Mouse (Mus musculus) splenic B cell, adult 2 months (primary cell): ENCODE data around the gene Tle1.

Experiments
- DNase-seq: peaks from one replicate; pipeline ENCODE4 v3.0.0-alpha.2; 2011; ENCODE audit warnings: low read depth, low spot score
- H3K27me3 ChIP-seq: 2 replicates; pipeline ENCODE4 v1.6.1; 2012; ENCODE audit warnings: mild to moderate bottlenecking, low read length, moderate library complexity, mixed read lengths; ENCODE audit not compliant: control insufficient read depth, poor library complexity, insufficient read depth, severe bottlenecking
- H3K36me3 ChIP-seq: 2 replicates; pipeline ENCODE4 v1.6.1; 2012; ENCODE audit warnings: mild to moderate bottlenecking, low read length, moderate library complexity, mixed read lengths; ENCODE audit not compliant: control insufficient read depth, poor library complexity, insufficient read depth, severe bottlenecking

The Tle1 gene

GRCm38 (mm10) chr4:72182343-72182988 lies 18.3 kb downstream of the Tle1 start:
- H3K27me3 ChIP-seq = no peaks in the 10 kb centered on the region
- no peaks in the 10 kb centered on the region for H3K36me3 ChIP-seq
- DNase-seq = no peak

GRCm38 (mm10) chr4:72175943-72176342 lies 24.8 kb downstream of the Tle1 start:
- Histone ChIP-seq H3K36me3 (no peaks in the 10 kb centered on the region), H3K27me3 (no peaks in the 10 kb centered on the region)
- DNase-seq = no peak

DNA sequence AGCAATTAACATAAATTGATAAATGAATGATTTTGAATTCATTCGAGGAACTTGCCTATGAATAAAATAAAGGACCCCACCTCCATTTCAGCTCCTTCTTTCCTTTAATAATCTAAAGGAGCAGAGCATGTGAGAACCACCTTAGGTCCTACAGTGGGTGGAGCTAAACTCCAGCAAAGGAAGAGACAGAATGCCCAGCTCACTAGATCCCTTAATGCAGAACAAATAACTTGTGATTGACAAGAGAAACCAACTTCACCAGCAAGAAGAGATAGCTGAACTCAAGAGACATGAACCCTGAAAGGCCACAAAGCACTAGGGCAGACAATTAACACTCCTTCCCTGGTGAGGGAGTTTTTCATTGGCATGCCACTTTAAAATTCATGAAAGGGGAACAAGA lies 32.5 kb downstream of the Tle1 start:
- no peak for DNase-seq
- Histone ChIP-seq H3K27me3 (no peaks in the 10 kb centered on the region), H3K36me3 (0 out of 2 replicates have a peak, but pooled peaks cover 6% of the 10 kb centered on the region)

DNA sequence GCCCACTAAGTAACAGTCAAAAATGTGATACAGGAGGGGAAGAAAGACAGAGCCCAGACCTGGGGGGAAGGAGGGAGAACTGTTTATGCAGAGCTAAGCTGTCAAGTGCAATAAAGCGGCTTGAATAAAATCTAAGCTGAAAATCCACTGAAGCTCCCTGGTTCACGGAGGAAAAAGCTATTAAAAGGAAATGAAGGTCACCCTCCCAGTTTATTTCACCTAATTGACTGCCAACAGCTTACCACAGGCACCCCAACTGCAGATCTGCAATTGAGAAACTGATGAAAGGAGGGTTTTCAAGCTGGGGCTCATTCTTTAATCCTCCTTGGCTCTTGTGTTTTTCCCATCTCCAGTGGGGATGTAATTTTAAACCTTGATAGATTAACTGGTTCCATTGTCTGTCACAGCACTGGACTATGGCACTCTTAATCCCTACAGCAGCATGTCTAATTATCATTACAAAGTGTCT lies 32.9 kb downstream of the Tle1 start:
- DNase-seq = no peak
- no peaks in the 10 kb centered on the region for H3K27me3 ChIP-seq
- H3K36me3 ChIP-seq = 0 out of 2 replicates have a peak, but pooled peaks cover 6% of the 10 kb centered on the region

GRCm38 (mm10) chr4:72167171-72167570 lies 33.5 kb downstream of the Tle1 start:
- DNase-seq = no peak
- Histone ChIP-seq H3K36me3 (0 out of 2 replicates have a peak, but pooled peaks cover 6% of the 10 kb centered on the region), H3K27me3 (no peaks in the 10 kb centered on the region)

DNA sequence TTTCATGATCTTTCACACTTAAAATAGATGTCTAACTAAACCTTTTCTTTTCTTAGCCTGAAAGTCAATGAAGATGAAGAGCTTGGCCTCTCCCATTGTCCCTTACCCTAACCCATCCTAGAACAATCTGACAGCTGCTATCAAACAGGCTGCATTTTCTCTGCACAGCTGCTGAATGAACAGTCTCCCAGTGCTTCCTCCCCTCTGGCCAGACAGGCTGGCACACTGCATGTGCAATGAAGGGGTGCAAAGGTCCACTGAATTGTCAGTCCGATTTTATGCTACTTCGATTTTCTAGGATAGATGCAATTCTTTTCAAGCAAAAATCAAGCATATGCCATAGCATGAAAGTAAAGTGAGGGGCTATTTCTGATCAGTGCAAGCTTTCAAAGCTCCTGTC lies 34.2 kb downstream of the Tle1 start:
- no peaks in the 10 kb centered on the region for H3K27me3 ChIP-seq
- no peak for DNase-seq
- 0 out of 2 replicates have a peak, but pooled peaks cover 6% of the 10 kb centered on the region for H3K36me3 ChIP-seq

GRCm38 (mm10) chr4:72165765-72166164 lies 35.0 kb downstream of the Tle1 start:
- 0 out of 2 replicates have a peak, but pooled peaks cover 6% of the 10 kb centered on the region for H3K36me3 ChIP-seq
- no peak for DNase-seq
- no peaks in the 10 kb centered on the region for H3K27me3 ChIP-seq

DNA sequence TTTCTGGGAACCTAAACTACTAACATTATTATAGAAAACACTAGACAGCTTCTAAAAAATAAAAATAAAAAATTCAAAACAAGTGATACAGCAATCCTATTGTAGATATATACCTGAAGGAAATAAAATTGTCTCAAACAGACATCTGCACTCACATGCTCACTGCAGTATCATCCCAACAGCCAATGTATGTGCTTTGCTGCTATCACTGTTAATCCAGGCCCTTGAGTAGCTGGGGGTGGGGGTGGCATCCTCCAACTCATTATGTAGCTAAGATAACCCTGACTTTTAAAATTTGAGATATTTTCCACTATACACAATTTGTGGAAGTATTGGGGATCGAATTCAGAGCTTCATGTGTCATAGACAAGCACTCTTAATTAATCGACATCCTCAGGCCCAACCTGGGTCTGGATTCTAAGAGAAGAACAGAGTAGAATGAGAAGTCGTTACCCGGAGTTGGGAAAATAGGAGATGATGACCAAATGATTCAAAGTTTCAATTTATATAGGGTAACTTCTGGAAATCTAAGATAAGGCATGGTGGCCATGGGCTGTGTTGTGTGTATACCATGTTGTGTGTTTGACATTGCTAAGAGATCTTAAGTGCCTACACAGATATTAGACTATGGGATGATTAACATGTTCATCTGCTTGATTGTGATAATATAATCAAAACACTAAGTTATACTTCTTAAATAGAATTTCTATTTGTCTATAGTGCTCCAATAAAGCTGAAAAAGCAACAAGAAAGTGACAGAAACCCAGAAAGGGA lies 38.1 kb downstream of the Tle1 start:
- Histone ChIP-seq H3K27me3 (no peaks in the 10 kb centered on the region), H3K36me3 (0 out of 2 replicates have a peak, but pooled peaks cover 3% of the 10 kb centered on the region)
- no peak for DNase-seq

GRCm38 (mm10) chr4:72160102-72160511 lies 40.6 kb downstream of the Tle1 start:
- H3K27me3 ChIP-seq = no peaks in the 10 kb centered on the region
- DNase-seq = no peak
- H3K36me3 ChIP-seq = 0 out of 2 replicates have a peak, but pooled peaks cover 3% of the 10 kb centered on the region

GRCm38 (mm10) chr4:72157931-72158371 lies 42.8 kb downstream of the Tle1 start:
- Histone ChIP-seq H3K27me3 (no peaks in the 10 kb centered on the region), H3K36me3 (no peaks in the 10 kb centered on the region)
- no peak for DNase-seq

DNA sequence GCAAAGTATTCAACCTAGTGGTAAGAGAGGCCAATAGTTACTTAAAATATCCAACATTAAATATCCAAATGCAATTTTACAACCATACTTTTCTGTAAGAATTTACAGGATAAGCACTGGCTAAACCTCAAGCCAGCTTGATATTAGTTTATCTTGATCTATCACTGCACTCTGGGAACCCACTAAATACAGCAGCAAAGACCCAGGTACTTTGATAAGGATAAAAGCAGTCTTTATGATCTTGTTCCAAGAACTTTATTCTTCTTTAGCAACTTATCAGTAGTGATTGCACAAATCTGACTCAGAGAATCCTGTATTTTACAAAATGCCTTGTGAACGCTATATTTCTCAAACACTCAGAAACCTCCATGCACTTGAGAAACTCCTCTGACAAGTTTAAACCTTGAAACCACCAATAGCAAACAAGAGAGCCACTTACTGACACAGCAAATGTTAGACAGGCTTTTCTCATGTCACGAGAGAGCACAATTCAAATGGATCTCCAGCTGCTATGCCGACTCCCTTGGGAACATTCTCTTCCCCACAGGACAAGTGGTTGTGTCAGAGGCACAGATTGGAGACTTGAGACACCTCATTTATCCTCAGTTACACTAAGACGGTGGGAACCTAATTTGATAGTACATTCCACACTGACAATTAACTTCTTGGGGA lies 50.1 kb downstream of the Tle1 start:
- DNase-seq = no peak
- Histone ChIP-seq H3K36me3 (no peaks in the 10 kb centered on the region), H3K27me3 (no peaks in the 10 kb centered on the region)

DNA sequence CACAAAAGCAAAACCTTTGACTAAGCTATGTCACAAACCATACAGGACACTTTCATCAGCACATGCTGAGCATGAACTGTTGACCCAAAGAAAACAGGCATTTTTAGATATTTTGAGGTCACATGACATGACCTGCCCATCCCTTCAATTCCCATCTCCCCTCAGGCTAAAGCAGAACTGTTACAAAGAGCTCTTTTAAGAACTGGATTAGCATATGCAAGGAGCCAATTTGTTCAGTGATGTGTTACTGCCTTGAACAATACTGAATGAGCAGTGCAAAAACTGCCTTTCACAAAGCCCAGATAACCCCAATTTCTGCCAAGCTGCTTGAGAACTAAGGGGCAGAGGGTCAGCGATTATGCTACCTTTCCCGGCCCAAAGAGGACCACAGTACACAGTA lies 54.7 kb downstream of the Tle1 start:
- Histone ChIP-seq H3K36me3 (no peaks in the 10 kb centered on the region), H3K27me3 (no peaks in the 10 kb centered on the region)
- DNase-seq = no peak

DNA sequence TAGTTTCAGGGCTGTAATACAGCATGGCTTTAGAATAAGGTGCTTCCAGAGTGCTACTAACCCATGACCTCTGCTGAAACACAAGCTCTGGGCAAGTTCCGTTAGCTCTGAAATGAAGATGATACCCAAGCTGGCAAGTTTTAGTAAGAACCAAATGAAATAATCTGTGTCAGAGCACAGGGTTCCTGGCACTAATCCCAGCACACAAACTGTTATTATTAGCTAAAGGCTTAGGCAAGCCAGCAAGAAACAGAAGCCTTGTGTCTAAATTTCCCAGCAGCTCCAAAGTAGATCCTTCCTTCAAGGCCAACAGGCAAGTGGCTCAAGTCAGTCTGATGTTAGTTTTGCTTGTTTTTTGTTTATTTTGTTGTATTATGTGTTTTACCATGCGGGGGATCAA lies 56.2 kb downstream of the Tle1 start:
- Histone ChIP-seq H3K36me3 (no peaks in the 10 kb centered on the region), H3K27me3 (no peaks in the 10 kb centered on the region)
- no peak for DNase-seq

DNA sequence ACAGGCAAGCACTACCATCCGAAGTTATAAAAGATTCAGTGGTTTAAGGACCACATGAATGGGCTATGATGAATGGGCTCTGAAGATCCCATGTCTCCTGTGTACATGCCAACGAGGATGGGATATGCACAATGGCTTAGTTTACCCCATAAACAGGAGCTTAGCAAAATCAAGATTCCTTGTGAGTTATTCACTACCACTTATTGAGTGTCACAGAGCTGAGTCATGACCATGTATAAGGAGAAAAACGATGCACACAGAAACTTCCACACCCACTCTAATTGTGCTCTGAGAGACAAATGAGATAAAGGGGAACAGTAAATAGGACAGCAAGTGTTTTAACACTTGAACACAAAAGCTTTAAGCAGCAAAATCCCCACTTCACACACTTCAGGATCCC lies 60.0 kb downstream of the Tle1 start:
- no peaks in the 10 kb centered on the region; the same call in 1 of the 2 replicates for H3K36me3 ChIP-seq
- H3K27me3 ChIP-seq = no peaks in the 10 kb centered on the region
- no peak for DNase-seq
